Mouse (Mus musculus): ENCODE measurements around the gene Cog6. TPM values are rescaled to one million over a fixed set of nuclear protein-coding genes. Genes with fewer than 3 reads are reported as not detected.

Cog6 gene
- 10 to 100 TPM; 36.2 to 36.7 TPM for total RNA-seq (2021)
- long read RNA-seq, experiment 1, transcript Cog6-201 (19 exons, 3,182 nt) = major isoform, 66 of 75 reads
- long read RNA-seq, experiment 1, partial matches to known transcripts = 3 of 75 reads
- long read RNA-seq, experiment 1, other reads (novel, unspliced or antisense) = 3 of 75 reads
- long read RNA-seq, experiment 2, transcript Cog6-201 (19 exons, 3,182 nt) = major isoform, 11 of 11 reads
- long read RNA-seq, experiment 2, partial matches to known transcripts = 0 of 11 reads
- long read RNA-seq, experiment 2, other reads (novel, unspliced or antisense) = 0 of 11 reads

DNA sequence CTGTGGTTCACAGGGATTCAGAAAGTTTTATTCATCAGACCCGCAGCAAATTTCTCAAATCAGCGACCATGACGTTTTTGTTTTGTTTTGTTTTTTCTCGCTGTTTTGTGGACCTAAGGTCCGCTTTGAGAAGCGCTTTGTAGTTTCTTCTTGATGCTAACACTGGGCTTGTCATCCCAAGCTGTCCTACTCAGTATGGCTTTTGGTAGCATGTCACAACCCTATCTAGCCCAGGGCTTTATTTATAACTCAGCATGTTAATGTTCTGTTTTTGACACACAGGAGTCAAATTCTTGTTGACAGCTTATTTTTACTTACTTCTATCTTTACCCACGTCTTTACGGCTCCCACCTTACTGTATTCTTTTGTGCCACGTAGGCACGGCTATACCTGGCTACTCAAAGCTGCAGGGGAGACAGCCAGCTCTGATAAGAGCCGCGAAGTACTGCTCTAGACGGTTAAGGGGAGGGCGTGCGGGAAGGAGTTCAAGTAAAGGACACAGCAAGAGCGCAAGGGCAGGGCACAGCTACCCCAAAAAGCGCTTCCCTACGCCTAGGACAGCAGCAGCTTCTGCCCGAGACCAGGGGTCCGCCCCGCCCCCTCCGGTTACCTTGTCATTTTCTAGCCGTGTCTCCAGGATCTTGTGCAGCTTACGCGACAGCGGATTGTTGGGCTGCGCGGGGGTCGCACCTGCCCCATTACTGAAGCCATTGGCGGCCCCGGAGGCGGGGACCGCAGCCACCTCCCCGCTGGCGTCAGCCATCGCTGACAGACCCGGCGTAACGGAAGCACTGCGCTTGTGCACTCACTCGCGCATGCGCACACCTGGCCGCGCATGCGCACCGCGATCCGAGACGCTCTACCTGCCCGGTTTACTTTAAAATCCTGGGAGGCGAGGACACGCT, at the start of gene Cog6:
Gene Cog6, minus strand, starts transcription at position 802 of the 905 bp plus-strand sequence.
- peak; percentile 81 to 84 for DNase-seq

DNA sequence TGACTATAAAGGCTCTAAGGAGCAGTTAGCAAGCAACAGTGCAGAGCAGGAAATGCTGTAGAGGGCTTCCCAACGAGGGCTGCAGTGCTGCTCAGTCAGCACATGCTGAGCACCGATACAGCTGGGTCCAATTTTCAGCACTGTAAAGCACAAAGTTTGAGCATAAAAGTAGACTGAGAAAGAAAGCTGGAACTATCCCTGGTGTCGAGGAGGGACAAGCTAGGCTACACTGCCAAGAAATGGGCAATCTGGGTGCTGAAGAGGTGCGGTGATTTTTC, 49.0 kb upstream of the Cog6 start:
- DNase-seq = no peak

DNA sequence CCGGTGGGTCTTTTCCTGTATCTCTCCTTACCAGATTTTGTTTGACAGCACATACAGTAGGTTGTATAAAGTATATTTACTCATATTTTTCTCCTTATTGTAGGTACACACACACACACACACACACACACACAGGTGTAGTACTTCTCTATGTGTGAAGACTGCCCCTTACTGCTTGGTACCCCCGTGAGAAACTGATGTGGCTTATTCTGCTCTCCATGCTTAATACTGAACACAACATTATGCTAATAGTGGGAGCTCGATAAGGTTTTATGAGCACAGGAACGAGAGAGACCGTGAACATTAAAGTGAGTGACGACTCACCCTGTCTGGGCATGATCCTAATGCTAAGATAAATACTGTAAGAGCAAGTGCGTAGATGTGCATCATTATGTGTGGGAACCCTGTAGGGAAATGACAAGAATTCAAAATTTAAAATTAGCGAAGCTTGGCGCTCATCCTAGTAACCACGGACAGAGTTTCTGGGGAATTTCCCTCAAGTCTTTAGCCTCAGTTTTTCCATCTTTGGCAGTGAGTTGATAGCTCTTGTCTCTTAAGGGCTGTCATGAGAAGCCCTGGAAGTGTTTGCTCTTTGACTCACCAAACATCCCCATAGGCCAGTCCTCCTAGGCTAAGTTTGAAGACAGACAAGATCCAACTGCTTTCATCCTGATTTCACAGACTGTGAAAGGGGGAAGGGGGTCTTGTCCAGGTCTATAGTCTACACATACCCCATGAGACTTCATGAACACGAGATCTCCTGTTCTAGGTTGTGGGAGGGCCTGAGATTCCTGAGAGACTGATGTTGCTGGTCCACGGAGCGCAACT, 48.4 kb upstream of the Cog6 start:
- DNase-seq = no peak

DNA sequence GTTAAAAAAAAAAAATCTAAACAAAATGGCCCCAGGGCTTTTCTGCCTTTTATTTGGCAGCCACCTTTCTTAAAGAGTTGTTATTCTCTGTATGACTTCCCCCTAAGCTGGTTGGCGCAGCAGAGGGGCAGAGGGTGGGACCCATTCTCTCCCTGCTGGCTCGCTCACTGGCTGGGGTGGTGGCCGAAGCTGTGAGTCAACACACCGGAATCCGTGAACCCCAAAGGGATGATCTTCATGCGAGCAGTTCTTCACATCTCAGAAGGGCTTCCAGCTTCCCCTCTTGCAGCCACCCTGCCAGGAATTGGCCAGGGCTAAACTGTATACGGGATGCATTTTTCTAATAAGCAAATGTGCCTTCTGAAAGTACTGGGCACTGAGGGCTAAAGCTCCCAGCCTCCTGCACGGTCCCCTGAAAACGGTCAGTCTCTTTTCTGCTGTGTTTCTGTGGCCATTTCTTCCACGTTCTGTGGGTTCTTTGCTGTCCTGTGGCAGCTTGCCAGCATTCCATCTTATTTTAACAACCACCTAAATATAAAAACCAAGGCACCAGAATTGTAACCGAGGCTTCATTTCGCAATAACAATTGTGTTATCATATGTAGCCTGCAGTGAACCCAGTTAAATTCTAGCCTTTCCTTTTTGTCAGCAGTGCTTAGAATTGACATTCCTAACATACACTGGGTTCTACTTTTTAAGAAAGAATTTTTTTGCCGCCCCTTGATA, 46.5 kb upstream of the Cog6 start:
- no peak for DNase-seq

DNA sequence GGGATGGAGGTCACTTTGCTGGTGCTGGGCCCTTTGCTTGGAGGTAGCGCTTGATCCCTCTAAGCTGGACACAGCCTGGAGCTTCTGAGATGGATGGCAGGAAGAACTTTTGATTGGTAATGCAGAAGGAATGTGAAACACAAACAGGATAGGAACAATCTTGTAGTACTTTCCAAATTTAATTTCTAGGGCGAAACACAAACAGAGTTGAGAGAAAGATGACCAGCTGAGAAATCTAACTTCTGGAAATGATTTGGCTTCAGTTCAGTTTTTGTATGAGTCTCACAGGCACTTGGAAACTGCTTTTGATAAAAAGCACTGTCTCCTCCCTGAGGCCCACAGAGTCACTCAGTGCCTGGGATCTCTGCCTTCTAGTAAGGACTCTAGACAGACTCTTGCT, 42.9 kb upstream of the Cog6 start:
- DNase-seq = no peak

DNA sequence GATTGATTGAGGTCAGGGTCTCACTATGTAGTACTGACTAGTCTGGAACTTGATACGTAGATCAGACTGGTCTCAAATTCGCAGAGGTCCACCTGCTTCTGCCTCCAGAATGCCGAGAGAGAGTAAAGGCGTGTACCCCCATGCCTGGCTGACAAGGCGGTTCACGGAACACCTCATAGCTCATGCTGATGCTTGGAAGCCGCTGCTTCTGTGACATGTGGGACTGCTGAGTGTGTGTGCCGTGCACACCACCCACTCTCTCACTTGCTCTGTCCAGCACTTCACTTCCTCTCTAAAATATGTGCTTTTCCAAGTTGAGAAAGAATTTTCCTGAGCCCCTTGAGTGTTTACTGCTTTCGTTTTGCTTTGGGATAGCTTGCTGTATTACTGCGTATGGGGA, 39.4 kb upstream of the Cog6 start:
- no peak for DNase-seq

DNA sequence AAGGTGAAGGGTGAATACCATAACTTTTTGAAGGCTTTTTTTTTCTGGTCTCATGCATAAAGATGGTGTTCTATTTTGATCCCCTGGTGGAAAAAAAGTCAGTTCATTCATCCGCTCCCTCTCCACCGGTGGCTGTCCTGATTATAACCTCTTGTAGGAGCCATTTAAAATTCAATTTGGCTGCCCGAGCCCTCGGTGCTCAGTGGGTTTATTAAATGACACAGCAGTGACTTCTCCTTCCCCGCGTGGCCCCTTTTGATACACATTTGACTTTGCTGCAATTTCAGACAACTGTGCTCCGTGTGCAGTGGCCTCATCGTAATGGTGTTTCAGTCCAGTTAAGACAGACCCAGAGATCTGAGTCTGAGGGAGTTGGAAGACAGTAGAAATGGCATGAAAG, 35.3 kb upstream of the Cog6 start:
- DNase-seq = no peak

DNA sequence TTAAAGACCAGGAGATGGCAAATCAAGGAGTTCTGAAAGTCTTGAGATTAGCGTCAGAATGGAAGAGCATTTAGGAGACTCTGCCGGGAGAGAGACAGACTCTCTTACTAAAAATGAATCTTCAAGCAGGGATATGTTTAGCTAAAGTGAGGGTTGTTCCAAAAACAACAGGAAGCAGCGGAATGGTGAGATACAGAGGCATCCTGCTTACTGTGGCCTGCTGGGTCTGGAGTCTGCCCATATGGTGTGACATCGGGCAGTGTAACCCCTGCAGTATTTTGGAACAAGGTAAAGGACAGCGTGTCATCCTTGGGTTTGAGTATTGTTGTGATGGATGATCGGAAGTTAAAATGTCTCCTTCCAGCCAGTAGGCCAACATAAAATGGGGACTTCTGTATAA, 29.3 kb upstream of the Cog6 start:
- DNase-seq = no peak

DNA sequence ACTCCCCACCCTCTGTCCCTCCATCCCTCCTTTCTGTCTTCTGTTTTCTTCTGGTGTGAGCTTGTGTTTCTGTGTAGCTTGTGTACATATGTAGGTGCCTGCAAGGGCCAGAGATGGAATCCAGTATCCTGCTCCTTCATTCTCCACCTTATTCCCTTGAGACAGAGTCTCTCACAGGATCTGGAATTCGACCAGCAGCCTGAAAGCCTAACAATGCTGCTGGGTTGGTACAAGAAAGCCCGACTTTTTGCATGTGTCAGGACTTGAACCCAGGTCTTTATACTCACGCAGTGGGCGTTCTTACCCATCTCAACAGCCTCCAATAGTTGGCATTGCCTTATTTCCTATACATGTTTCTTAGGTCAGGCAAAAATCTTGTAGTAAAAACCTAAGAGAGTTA, 28.7 kb upstream of the Cog6 start:
- DNase-seq = no peak

DNA sequence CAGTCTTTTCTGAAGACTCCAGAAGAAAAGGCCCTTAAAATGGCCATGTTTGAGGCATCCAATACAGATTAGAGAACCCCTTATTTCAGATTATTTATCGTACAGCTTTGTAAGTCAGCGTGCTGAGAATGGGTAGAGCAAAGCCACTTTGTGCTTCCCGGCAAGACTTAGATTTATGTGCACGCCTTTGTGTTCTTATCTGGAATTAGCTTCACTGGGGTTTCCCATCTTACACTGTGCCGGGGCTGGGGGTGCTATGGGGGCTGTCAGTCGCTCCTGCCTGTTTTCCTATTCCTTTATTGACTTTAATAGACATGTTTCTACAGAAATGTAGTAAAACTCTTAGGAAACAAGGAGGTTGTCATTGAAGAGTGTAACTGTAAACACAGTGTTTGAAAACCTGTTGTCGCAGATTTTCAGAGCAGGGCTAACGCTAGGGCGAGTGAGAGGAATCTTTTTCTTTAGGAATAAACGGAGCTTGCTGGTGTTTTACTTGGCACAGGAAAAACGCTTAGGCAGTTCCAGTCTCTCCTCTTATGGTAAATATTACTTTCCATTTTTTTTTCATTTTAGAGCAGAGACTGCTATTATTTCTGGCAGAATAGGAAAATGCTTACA, 27.8 kb upstream of the Cog6 start:
- DNase-seq = no peak

DNA sequence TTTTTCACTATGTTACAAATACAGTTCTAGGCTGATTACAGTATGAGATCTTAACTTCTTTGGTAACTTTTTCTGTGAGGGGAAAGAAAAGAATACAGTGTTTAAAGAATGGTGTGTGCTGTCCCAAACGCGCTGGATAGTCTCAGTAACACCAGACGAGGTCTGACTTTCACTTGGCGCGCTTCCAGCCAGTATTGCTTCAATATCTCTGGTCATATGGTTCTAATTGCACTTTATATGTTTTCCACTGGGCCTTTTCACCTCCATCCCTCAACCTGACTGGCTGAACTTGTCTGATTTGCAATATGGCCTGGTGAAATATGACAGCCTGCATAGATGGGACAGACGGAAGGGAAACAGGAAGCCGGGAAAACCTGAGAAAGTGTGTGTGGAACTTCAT, 27.2 kb upstream of the Cog6 start:
- DNase-seq = no peak

DNA sequence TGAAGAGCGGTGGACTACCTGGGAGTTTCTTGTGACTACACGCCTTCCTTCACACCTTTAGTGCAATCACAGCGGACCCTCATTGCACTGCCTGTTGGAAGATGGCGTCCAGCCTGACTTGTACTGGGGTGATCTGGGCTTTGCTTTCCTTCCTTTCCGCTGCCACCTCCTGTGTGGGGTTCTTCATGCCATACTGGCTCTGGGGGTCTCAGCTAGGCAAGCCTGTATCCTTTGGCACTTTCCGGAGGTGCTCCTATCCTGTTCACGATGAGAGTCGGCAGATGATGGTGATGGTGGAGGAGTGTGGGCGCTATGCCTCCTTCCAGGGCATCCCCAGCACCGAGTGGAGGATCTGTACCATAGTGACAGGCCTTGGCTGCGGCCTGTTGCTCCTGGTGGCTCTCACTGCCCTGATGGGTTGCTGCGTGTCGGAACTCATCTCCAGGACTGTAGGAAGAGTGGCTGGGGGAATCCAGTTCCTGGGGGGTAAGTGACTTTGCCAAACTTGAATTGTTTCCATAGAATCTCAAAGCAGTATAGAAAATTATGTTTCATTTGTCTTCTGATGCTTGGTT, 26.3 kb upstream of the Cog6 start:
- no peak for DNase-seq

DNA sequence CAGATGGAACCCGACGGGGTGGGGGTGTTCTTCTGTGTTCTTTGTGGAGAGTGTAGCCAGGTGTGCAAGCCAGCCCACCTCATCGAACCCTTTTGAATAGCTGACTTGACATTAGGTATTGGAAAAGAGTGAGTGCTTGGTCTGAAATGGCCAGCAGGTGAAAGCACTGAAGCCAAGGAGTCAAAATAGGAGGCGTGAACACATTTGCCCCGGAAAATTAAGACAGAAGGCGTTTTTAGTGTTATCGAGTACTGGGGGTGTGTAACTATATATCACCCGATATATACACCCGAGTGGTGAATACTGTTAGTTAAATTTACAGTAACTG, 25.2 kb upstream of the Cog6 start:
- DNase-seq = no peak

DNA sequence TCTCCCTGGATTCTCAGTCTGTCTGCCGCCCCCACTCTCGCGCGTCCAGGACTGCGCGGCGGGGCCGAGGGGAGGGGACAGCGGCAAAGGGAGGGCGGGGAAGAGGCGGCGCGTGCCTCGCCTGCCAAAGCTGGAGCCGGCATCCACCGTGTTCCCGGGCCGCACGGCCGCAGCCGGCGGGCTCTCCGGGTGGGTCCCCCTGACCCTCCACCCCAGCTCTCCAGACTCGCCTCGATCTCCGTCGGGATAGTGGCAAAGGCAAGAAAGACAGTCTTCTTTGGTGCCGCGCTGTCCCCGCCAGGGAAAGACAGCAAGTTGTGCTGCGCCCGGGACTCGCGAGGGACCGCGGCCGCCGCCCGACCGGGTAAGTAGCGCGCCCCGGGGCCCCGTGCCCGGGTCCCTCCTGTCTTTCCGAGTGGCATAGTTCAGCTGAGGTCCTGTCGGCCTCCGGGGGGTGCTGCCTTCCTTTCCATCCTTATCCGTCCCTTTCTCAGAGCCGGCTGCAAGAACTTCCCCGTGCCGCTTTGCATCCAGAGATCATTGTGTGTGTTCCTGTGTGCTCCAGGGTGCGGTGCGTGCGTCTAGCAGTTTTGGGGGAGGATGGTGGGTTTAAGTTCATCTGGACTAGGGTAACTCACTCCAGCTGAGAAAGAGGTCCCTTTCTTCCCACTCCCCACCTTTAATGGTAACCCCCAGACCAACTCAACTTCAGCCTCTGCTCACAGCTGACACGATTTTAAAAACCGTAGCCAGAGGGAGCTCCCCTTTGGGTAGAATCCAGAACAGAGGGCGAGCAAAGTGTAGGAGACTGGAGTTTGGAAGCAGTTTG, 24.6 kb upstream of the Cog6 start, which contains the start of gene Lhfp:
Gene Lhfp, plus strand, starts transcription at position 118 of the 829 bp plus-strand sequence.
- DNase-seq = peak; percentile 73 to 78

DNA sequence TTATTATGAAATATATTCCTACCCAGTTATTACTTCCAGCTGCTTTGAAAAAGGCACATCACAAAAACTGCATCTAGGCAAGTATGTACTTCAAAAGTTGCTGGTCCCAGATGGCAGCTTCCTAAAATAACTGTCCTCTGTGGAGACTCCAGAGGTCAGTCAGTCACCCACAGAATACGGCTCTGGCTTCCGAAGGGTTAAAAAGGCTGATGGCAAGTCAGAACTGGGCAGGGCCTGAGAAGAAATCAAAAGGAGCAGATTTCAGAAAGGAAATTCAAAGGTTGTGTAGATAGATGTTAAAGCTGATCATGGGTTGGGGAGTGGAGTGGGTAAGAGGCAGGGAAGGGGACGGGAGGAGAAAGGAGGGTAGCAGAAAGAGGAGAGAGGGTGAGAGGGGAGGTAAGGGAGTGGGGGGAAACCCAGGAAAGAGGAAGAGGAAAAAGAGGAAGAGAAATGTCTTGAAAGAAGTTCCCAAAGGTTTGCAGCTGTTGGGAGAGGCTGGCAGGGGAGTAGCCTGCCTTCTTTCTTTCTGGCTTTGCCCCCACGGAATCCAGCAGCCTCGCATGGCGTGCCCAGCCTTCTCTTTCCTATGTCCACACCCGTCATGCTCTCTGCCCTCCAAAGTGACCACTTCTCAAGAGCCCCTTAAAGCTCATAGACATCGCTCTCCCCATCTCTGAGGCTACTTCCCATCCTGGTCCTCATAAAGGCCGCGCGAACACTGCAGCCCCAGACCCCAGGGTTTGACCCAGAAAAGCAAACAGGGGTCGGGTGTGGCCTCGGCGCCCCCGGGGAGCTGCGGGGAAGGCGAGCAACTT, 23.8 kb upstream of the Cog6 start:
- no peak for DNase-seq

DNA sequence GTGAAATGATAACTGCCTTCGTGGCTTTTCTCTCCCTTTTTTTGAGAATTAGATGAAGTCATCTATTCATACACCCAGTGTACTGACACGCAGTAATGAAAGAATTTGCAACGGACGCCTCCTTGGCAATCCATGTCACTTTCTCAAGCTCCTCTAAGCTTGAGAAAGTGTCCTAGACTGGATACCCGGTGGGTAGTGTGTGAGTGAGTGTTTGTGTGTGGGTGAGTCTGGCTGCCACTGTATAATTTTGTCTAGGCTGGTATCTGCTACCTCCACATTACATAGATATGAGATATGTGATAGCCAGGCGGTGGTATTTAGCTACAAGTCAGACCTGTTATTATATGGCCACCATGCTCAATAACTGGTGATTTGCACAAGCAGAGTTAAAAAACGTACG, 22.7 kb upstream of the Cog6 start:
- DNase-seq = no peak

DNA sequence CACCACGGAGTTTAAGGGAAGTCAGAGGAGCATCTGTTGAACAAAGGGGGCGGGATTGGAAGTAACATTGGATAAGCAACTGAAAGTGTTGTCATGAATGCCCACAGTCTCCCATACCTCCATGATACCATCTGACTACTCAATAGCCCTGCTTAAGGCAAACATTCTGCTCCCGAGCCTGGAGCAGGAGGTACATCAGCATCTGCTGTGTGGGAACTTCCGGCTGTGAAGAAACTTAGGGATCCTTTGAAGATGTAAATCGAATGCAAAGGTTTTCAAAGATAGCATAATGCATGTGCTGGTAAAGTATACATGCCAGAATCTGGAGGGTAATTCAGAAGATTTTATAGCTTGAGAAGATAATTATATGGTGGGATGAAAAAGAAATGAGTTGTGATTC, 21.9 kb upstream of the Cog6 start:
- DNase-seq = no peak

DNA sequence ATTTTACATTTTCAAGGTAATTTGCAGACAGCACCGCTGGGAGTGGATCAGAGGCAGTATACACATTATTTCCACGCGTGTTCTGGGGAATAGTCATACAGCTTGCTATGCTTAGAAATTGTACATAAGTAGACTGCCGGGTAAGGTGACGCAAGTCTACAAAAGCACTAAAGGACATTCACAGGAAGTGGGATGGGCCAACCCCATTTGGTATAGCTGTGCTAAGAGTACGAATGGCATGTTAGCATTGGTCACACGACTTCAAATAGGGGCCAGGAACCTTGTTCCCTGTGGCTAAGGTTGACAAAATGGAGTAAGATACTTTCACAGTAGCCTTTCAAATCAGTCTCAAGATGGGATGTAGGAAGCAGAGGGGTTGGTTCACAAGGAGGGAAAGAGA, 19.9 kb upstream of the Cog6 start:
- DNase-seq = no peak

DNA sequence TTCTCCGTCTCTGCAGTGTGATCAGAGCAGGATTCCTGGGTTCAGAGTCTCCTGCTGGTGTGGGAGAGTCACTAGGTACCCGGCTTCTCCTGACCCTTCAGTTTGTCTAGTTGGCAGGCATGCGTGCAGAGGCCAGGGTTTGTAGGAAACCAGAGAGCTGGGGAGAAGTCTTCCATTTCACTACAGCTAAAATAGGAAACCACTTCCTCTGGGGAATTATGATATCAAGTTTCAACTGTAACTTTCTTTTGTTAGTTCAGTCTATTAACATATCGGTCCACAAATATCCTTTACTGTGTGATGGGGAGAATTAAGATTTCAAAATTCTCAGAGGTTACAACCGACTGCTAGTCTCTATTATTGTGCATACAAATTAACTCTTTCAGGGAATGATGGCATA, 19.0 kb upstream of the Cog6 start:
- DNase-seq = no peak

DNA sequence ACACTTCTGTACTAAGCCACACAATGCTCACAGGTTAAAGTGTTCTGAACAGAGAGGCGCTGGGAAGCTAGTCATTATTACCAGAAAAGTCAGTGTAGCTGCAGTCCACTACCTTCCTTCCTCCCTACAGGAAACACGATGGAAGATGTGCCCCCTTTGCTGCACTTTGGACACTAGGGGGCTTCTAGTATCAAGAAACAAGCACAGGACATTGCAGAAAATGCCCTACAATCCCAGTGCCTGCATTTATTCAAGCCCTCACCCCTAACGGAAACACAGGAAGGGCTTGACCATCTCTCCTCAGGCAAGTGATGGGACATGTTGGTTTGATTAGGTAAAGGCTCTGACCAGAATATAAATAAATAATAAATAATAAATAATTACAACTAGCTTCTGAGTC, 16.4 kb upstream of the Cog6 start:
- peak in 1 of 2 experiments; percentile 12 for DNase-seq
